Mouse (Mus musculus): Measurements from ENCODE around the gene Btk.

DNA sequence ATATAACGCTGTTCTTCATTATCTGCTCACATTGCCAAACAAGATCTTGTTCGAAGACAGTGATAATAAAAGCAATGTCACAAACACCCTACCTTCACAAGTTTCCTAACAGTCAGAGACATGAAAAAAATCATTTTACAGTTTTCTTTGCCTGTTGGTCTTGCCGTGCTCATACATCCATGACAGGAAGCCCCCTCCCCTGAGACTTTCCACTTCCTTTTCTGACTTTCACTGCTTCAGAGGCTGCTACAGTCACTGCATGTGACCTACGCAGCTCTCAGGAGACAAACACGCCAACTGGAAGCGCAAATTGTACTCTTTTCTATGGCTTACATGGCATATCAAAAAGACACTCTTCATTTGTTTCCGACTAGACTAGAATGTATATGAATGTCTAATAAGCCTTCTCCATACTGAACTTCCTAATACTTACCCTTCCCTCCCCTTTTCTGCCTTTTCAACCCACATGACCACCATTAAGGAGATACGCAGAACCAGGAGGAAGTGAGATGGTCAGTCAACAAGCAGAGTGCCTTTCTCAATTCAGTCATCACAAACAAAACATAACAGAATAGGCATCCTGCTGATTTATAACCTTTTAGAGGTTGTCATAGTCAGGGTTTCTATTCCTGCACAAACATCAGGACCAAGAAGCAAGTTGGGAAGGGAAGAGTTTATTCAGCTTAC, 16.7 kb downstream of the Btk start:
- TF ChIP-seq POLR2A (IDR thresholded peaks at IDR 0.05; ENCODE audit: low read depth, low read length) (no peak), CTCF (IDR thresholded peaks at IDR 0.05; ENCODE audit: extremely low read depth, insufficient read depth, insufficient read length, insufficient replicate concordance) (no peak)

Data from spleen, adult 2 months (tissue).